Mouse (Mus musculus): ENCODE results near the gene Ntf5. TPM values are rescaled to one million over a fixed set of nuclear protein-coding genes. Genes with fewer than 3 reads are reported as not detected.

The Ntf5 gene
- total and polyA plus RNA-seq, 3 experiments: 0.43 to 1.5 (median 0.59) TPM

DNA sequence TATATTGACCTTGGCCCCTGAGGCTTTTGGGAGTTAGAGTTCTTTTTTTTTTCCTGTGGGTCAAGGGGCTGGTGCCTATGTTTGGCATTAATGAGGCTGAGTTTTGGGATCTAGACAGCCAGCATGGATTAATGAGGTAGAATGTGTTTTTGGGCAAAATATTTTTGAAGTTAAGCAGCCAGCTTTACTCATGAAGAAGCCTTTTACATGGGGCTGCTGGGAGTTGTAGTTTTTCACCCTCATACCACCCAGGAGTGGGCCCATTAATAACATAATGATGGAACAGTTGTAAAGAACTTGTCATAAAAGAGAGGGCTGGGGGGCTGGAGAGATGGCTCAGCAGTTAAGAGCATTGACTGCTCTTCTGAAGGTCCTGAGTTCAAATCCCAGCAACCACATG is 33.1 kb downstream of the Ntf5 start:
- in situ Hi-C loops (cut with MboI; ENCODE audit: low pct_ligation_motif_present, low pct_unique_long_range_greater_than_20kb, low sequenced_read_pairs): no loop called here
- H3K79me2 ChIP-seq (replicated peaks; ENCODE audit: control insufficient read depth, extremely low read depth, insufficient read depth, poor library complexity, severe bottlenecking): no peaks in the 10 kb centered on the region
- dilution Hi-C loops (cut with MboI; ENCODE audit: extremely low pct_ligation_motif_present, extremely low pct_unique_long_range_greater_than_20kb, low sequenced_read_pairs): no loop called here
- peaks cover 35 to 64% of the 10 kb centered on the region in 2 experiments for H3K36me3 ChIP-seq (replicated peaks in 1 of 2; ENCODE audit: control insufficient read depth in 1 of 2, insufficient read depth in 1 of 2, low read length in 1 of 2)
- H3K9ac ChIP-seq (ENCODE audit: insufficient read depth, low read depth): no peak overlapping the region
- no peak overlapping the region for H3K27ac ChIP-seq (ENCODE audit: insufficient read depth, low read depth)
- no peak overlapping the region for H3K4me2 ChIP-seq (ENCODE audit: insufficient read depth, low read depth, poor library complexity, severe bottlenecking)
- peaks cover 2 to 16% of the 10 kb centered on the region in 2 experiments for H3K4me1 ChIP-seq (ENCODE audit: control insufficient read depth in 1 of 2, insufficient read depth in 2 of 2)
- H3K4me3 ChIP-seq (replicated peaks in 1 of 3; ENCODE audit: low read depth in 2 of 3, low read length in 2 of 3, poor library complexity in 1 of 3): no peak overlapping the region
- no peaks in the 10 kb centered on the region for H3K27me3 ChIP-seq (replicated peaks)
- no peaks in the 10 kb centered on the region for H3K9me3 ChIP-seq (replicated peaks; ENCODE audit: low read length)
- no peak for DNase-seq (ENCODE audit: extremely low read depth)
- TF ChIP-seq MAX (IDR thresholded peaks at IDR 0.05; ENCODE audit: low read length): no peak
- TF ChIP-seq HCFC1 (IDR thresholded peaks at IDR 0.05; ENCODE audit: low read depth, low read length): peak; percentile 61

DNA sequence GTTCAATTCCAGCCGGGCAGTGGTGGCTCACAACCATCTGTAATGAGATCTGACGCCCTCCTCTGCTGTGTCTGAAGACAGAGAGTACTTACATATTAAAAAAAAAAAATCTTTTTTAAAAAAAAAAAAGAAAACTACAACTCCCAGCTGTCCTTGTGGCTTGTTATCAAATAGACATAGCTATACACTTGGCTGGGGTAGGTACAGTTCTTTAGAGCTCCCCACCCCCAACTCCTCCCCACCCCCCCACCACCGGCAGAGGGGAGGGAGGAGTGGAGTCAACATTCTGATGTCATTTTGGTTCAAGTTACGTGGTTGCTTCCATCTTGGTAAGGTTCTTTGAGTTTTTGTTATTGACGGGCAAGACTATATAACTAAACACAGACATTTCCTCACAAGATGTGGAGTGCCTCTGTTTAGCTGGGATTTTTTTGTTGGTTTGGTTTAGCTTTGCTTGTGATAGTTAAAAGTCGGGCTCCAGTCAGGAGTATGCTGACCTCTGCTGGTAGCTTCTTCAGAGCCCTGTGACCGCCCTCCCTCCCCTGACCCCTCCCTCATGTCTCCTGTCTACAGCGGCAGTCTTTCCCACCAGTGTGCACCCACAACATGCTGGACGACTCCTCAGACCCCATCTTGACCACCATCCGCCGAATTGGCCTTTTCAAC is 34.0 kb downstream of the Ntf5 start:
- in situ Hi-C loops (cut with MboI; ENCODE audit: low pct_ligation_motif_present, low pct_unique_long_range_greater_than_20kb, low sequenced_read_pairs) (no loop called here), dilution Hi-C loops (cut with MboI; ENCODE audit: extremely low pct_ligation_motif_present, extremely low pct_unique_long_range_greater_than_20kb, low sequenced_read_pairs) (no loop called here)
- H3K9ac ChIP-seq (ENCODE audit: insufficient read depth, low read depth): peak overlapping the region; percentile 53; the same call in 1 of the 2 replicates
- no peak for DNase-seq (ENCODE audit: extremely low read depth)
- no peak overlapping the region for H3K27ac ChIP-seq (ENCODE audit: insufficient read depth, low read depth)
- no peaks in the 10 kb centered on the region for H3K9me3 ChIP-seq (replicated peaks; ENCODE audit: low read length)
- peak overlapping the region in 2 of 3 experiments; percentile 44 to 54 for H3K4me3 ChIP-seq (replicated peaks in 1 of 3; ENCODE audit: low read depth in 2 of 3, low read length in 2 of 3, poor library complexity in 1 of 3)
- no peaks in the 10 kb centered on the region for H3K79me2 ChIP-seq (replicated peaks; ENCODE audit: control insufficient read depth, extremely low read depth, insufficient read depth, poor library complexity, severe bottlenecking)
- TF ChIP-seq RAD21 (IDR thresholded peaks at IDR 0.05; ENCODE audit: low read depth, low read length): peak; percentile 35
- 0 out of 2 replicates have a peak, but pooled peaks have one; percentile 20 for TF ChIP-seq SIN3A (IDR thresholded peaks at IDR 0.05; ENCODE audit: low read length)
- TF ChIP-seq MXI1 (IDR thresholded peaks at IDR 0.05; ENCODE audit: low read depth, low read length): no peak
- peak; percentile 12 to 56; a peak in 2 of 4 replicates for TF ChIP-seq CTCF (conservative IDR thresholded peaks at IDR 0.05 in 1 of 2, IDR thresholded peaks at IDR 0.05 in 1 of 2; ENCODE audit: low read depth in 2 of 2, low read length in 2 of 2)
- no peak for TF ChIP-seq JUND (conservative IDR thresholded peaks at IDR 0.05; ENCODE audit: low read depth, low read length)
- peak; percentile 22 for TF ChIP-seq SMC3 (IDR thresholded peaks at IDR 0.05; ENCODE audit: low read depth, low read length)
- no peak for TF ChIP-seq BHLHE40 (IDR thresholded peaks at IDR 0.05; ENCODE audit: low read depth, low read length)
- TF ChIP-seq MEF2A (IDR thresholded peaks at IDR 0.05; ENCODE audit: borderline replicate concordance, low read depth, low read length): no peak
- no peak for TF ChIP-seq IRF4 (IDR thresholded peaks at IDR 0.05; ENCODE audit: low read depth, low read length)
- TF ChIP-seq TCF12 (IDR thresholded peaks at IDR 0.05; ENCODE audit: low read depth, low read length): no peak
- no peak for TF ChIP-seq MAZ (IDR thresholded peaks at IDR 0.05; ENCODE audit: low read depth, low read length)
- TF ChIP-seq HCFC1 (IDR thresholded peaks at IDR 0.05; ENCODE audit: low read depth, low read length): peak; percentile 67
- 0 out of 2 replicates have a peak, but pooled peaks have one; percentile 53 for TF ChIP-seq CHD2 (IDR thresholded peaks at IDR 0.05; ENCODE audit: low read length)
- TF ChIP-seq GABPA (IDR thresholded peaks at IDR 0.05; ENCODE audit: insufficient replicate concordance, low read depth, low read length): no peak
- peak overlapping the region; percentile 8; the same call in 1 of the 2 replicates for H3K4me2 ChIP-seq (ENCODE audit: insufficient read depth, low read depth, poor library complexity, severe bottlenecking)
- peaks cover 2 to 19% of the 10 kb centered on the region in 2 experiments for H3K4me1 ChIP-seq (ENCODE audit: control insufficient read depth in 1 of 2, insufficient read depth in 2 of 2)
- H3K36me3 ChIP-seq (replicated peaks in 1 of 2; ENCODE audit: control insufficient read depth in 1 of 2, insufficient read depth in 1 of 2, low read length in 1 of 2): peaks cover 37 to 68% of the 10 kb centered on the region in 2 experiments
- no peaks in the 10 kb centered on the region for H3K27me3 ChIP-seq (replicated peaks)

Data from CH12.LX (cell line).